Mouse (Mus musculus) CH12.LX (cell line): ENCODE measurements around the gene Ciz1. TPM values are rescaled to one million over a fixed set of nuclear protein-coding genes. Genes with fewer than 3 reads are reported as not detected.

Experiments
- DNase-seq: peaks from one replicate; pipeline ENCODE4 v3.0.0-alpha.2; 2013; ENCODE audit errors: extremely low read depth
- H3K27ac ChIP-seq: 2 replicates; pipeline ENCODE4 v1.5.1; 2012; ENCODE audit warnings: low read depth, mild to moderate bottlenecking, control low read depth, moderate library complexity; ENCODE audit not compliant: insufficient read depth
- H3K27me3 ChIP-seq: replicated peaks from 2 replicates; pipeline ENCODE3; 2012; ENCODE audit warnings: inconsistent platforms
- H3K36me3 ChIP-seq, 2 experiments: replicated peaks in 1 of 2; 2 replicates each; pipeline versions ENCODE3 to v1.6.1; 2012; ENCODE audit warnings: inconsistent platforms in 1 of 2, low read length in 1 of 2, mild to moderate bottlenecking in 1 of 2, mixed read lengths in 1 of 2, moderate library complexity in 1 of 2; ENCODE audit not compliant: control insufficient read depth in 1 of 2, insufficient read depth in 1 of 2
- H3K4me1 ChIP-seq, 2 experiments: 2 replicates each; pipeline ENCODE4 v1.6.1; 2012; ENCODE audit warnings: inconsistent platforms in 1 of 2, moderate library complexity in 1 of 2; ENCODE audit not compliant: insufficient read depth in 2 of 2, control insufficient read depth in 1 of 2
- H3K4me2 ChIP-seq: 2 replicates; pipeline ENCODE4 v1.6.1; 2012; ENCODE audit warnings: low read depth, mild to moderate bottlenecking, control low read depth; ENCODE audit not compliant: poor library complexity, insufficient read depth, severe bottlenecking
- H3K4me3 ChIP-seq, 3 experiments: fragments of 150-350 bp in 1 of 3; sonication (generic) in 1 of 3; replicated peaks in 1 of 3; 2 replicates each; pipeline versions ENCODE3 to v1.5.1; 2011 to 2012; ENCODE audit warnings: low read depth in 2 of 3, low read length in 2 of 3, mild to moderate bottlenecking in 2 of 3, moderate library complexity in 2 of 3, control low read depth in 1 of 3, improper control_type of control experiment in 1 of 3, inconsistent platforms in 1 of 3, mixed read lengths in 1 of 3; ENCODE audit not compliant: poor library complexity in 1 of 3
- H3K79me2 ChIP-seq: replicated peaks from 2 replicates; pipeline ENCODE4 v1.6.1; 2012; ENCODE audit warnings: mild to moderate bottlenecking, moderate library complexity; ENCODE audit not compliant: control insufficient read depth, poor library complexity, insufficient read depth, severe bottlenecking; ENCODE audit errors: extremely low read depth
- H3K9ac ChIP-seq: 2 replicates; pipeline ENCODE4 v1.6.1; 2012; ENCODE audit warnings: low read depth, mild to moderate bottlenecking, control low read depth, moderate library complexity; ENCODE audit not compliant: insufficient read depth
- H3K9me3 ChIP-seq: replicated peaks from 2 replicates; pipeline ENCODE3; 2012; ENCODE audit warnings: low read length, inconsistent platforms, mixed read lengths
- BHLHE40 ChIP-seq: IDR thresholded peaks from 2 replicates; pipeline ENCODE4 v1.6.1; 2011; ENCODE audit warnings: mild to moderate bottlenecking, low read depth, low read length, improper control_type of control experiment
- CHD1 ChIP-seq: IDR thresholded peaks from 2 replicates; pipeline ENCODE4 v1.6.1; 2012; ENCODE audit warnings: low read depth, low read length, improper control_type of control experiment, inconsistent platforms
- ELF1 ChIP-seq: IDR thresholded peaks from 2 replicates; pipeline ENCODE4 v1.6.1; 2014; ENCODE audit warnings: low read depth, mild to moderate bottlenecking, inconsistent platforms, low read length, improper control_type of control experiment
- EP300 ChIP-seq: IDR thresholded peaks from 2 replicates; pipeline ENCODE4 v1.6.1; 2011; ENCODE audit warnings: low read length, improper control_type of control experiment
- ETS1 ChIP-seq: conservative IDR thresholded peaks from 2 replicates; pipeline ENCODE4 v1.6.1; 2012; ENCODE audit warnings: low read depth, mild to moderate bottlenecking, inconsistent platforms, low read length, improper control_type of control experiment, moderate library complexity
- GABPA ChIP-seq: IDR thresholded peaks from 2 replicates; pipeline ENCODE4 v1.6.1; 2012; ENCODE audit warnings: low read depth, low read length, improper control_type of control experiment, inconsistent platforms; ENCODE audit not compliant: insufficient replicate concordance
- HCFC1 ChIP-seq: IDR thresholded peaks from 2 replicates; pipeline ENCODE4 v1.6.1; 2012; ENCODE audit warnings: low read depth, mild to moderate bottlenecking, inconsistent platforms, low read length, improper control_type of control experiment
- JUN ChIP-seq: IDR thresholded peaks from 2 replicates; pipeline ENCODE4 v1.6.1; 2011; ENCODE audit warnings: low read depth, mild to moderate bottlenecking, low read length, improper control_type of control experiment, moderate library complexity; ENCODE audit not compliant: insufficient read depth
- MAFK ChIP-seq: IDR thresholded peaks from 2 replicates; pipeline ENCODE4 v1.6.1; 2011; ENCODE audit warnings: low read length, improper control_type of control experiment; ENCODE audit not compliant: insufficient replicate concordance
- MAX ChIP-seq: IDR thresholded peaks from 2 replicates; pipeline ENCODE4 v1.6.1; 2011; ENCODE audit warnings: low read length, improper control_type of control experiment
- PAX5 ChIP-seq: IDR thresholded peaks from 2 replicates; pipeline ENCODE4 v1.6.1; 2012; ENCODE audit warnings: low read length, inconsistent platforms, mixed read lengths
- POLR2A ChIP-seq: IDR thresholded peaks from 2 replicates; pipeline ENCODE4 v1.6.1; 2011; ENCODE audit warnings: low read depth, mild to moderate bottlenecking, improper control_type of control experiment, low read length
- POLR2AphosphoS2 ChIP-seq: IDR thresholded peaks from 2 replicates; pipeline ENCODE4 v1.6.1; 2011; ENCODE audit warnings: low read depth, low read length, improper control_type of control experiment
- RAD21 ChIP-seq: IDR thresholded peaks from 2 replicates; pipeline ENCODE4 v1.6.1; 2011; ENCODE audit warnings: low read depth, mild to moderate bottlenecking, low read length, improper control_type of control experiment, moderate library complexity
- RCOR1 ChIP-seq: conservative IDR thresholded peaks from 2 replicates; pipeline ENCODE4 v1.6.1; 2012; ENCODE audit warnings: low read depth, mild to moderate bottlenecking, inconsistent platforms, low read length, improper control_type of control experiment
- SIN3A ChIP-seq: IDR thresholded peaks from 2 replicates; pipeline ENCODE4 v1.6.1; 2012; ENCODE audit warnings: low read length, improper control_type of control experiment, inconsistent platforms
- SMC3 ChIP-seq: IDR thresholded peaks from 2 replicates; pipeline ENCODE4 v1.6.1; 2011; ENCODE audit warnings: low read depth, low read length, improper control_type of control experiment
- TBP ChIP-seq: conservative IDR thresholded peaks from 2 replicates; pipeline ENCODE4 v1.6.1; 2011; ENCODE audit warnings: low read depth, low read length, improper control_type of control experiment
- UBTF ChIP-seq: IDR thresholded peaks from 2 replicates; pipeline ENCODE4 v1.6.1; 2012; ENCODE audit warnings: low read depth, mild to moderate bottlenecking, inconsistent platforms, low read length, improper control_type of control experiment, moderate library complexity
- USF1 ChIP-seq: IDR thresholded peaks from 2 replicates; pipeline ENCODE4 v1.6.1; 2014; ENCODE audit warnings: low read depth, mild to moderate bottlenecking, inconsistent platforms, low read length, improper control_type of control experiment
- USF2 ChIP-seq: conservative IDR thresholded peaks from 2 replicates; pipeline ENCODE4 v1.6.1; 2011; ENCODE audit warnings: low read depth, low read length, improper control_type of control experiment
- ZC3H11A ChIP-seq: IDR thresholded peaks from 2 replicates; pipeline ENCODE4 v1.6.1; 2012; ENCODE audit warnings: low read depth, mild to moderate bottlenecking, inconsistent platforms, low read length, improper control_type of control experiment
- dilution Hi-C: fragments of 300-500 bp; cut with MboI; formaldehyde crosslinking; loops from 2 replicates; pipeline ENCODE4 v1.14.3; 2020; ENCODE audit warnings: low sequenced_read_pairs; ENCODE audit not compliant: extremely low pct_unique_long_range_greater_than_20kb, extremely low pct_ligation_motif_present
- in situ Hi-C: fragments of 300-500 bp; cut with MboI; formaldehyde crosslinking; loops from 3 replicates; pipeline ENCODE4 v1.14.3; 2019; ENCODE audit warnings: low sequenced_read_pairs, low pct_ligation_motif_present, low pct_unique_long_range_greater_than_20kb, mixed read lengths
- polyA plus RNA-seq: library from polyadenylated mRNA; unstranded; fragments of >175 nt; gene quantifications from 2 replicates; pipeline ENCODE4 v1.2.1, GENCODE M21; 2012; ENCODE audit warnings: low read depth; ENCODE audit not compliant: insufficient read length
- total RNA-seq, 2 experiments: library from RNA; depleted of rRNA; stranded (reverse); fragments of 300-350 nt in 1 of 2; fragments of >200 nt in 1 of 2; gene quantifications; 2 replicates each; pipeline ENCODE4 v1.2.3; 2012 to 2014

Ciz1 gene
- total and polyA plus RNA-seq, 3 experiments = 8.1 to 47.3 (median 20.4) TPM

- in situ Hi-C loops = no loop called here
- H3K36me3 ChIP-seq = peaks cover 38 to 71% of the 10 kb centered on the region in 2 experiments
Observed at GRCm38 (mm10) chr2:32367315-32367714, 15.2 kb downstream of the Ciz1 start.

GRCm38 (mm10) chr2:32374191-32374590, 22.1 kb downstream of the Ciz1 start:
- no peak overlapping the region for H3K4me3 ChIP-seq
- H3K4me1 ChIP-seq = no peaks in the 10 kb centered on the region
- no peaks in the 10 kb centered on the region for H3K9me3 ChIP-seq
- no peaks in the 10 kb centered on the region for H3K79me2 ChIP-seq
- no peak for TF ChIP-seq RCOR1
- TF ChIP-seq USF2 = no peak
- TF ChIP-seq RAD21 = no peak
- no peak for TF ChIP-seq MAFK
- no peak for TF ChIP-seq SIN3A
- TF ChIP-seq PAX5 = no peak
- TF ChIP-seq TBP = no peak
- TF ChIP-seq POLR2AphosphoS2 = no peak
- no peak for TF ChIP-seq UBTF
- TF ChIP-seq ETS1 = no peak
- no peak for TF ChIP-seq BHLHE40
- no peak for TF ChIP-seq USF1
- no peak for TF ChIP-seq EP300
- no peak for TF ChIP-seq MAX
- no peak for TF ChIP-seq GABPA
- no peak for TF ChIP-seq CHD1
- TF ChIP-seq ZC3H11A = no peak
- no peak for TF ChIP-seq ELF1
- TF ChIP-seq JUN = no peak
- no peak for TF ChIP-seq HCFC1
- H3K27ac ChIP-seq = no peak overlapping the region
- in situ Hi-C loops (no loop called here), dilution Hi-C loops (no loop called here)
- H3K4me2 ChIP-seq = no peak overlapping the region
- H3K27me3 ChIP-seq = no peaks in the 10 kb centered on the region
- peaks cover 83 to 91% of the 10 kb centered on the region in 2 experiments for H3K36me3 ChIP-seq
- no peak overlapping the region for H3K9ac ChIP-seq
- DNase-seq = no peak

More at GRCm38 (mm10) chr2:32367315-32367714, 15.2 kb downstream of the Ciz1 start:
- Histone ChIP-seq H3K4me2 (no peak overlapping the region), H3K9me3 (no peaks in the 10 kb centered on the region), H3K27ac (no peak overlapping the region), H3K4me3 (no peak overlapping the region), H3K4me1 (peaks cover 0 to 9% of the 10 kb centered on the region in 2 experiments; a peak in 2 of 4 replicates), H3K9ac (no peak overlapping the region), H3K79me2 (no peaks in the 10 kb centered on the region), H3K27me3 (no peaks in the 10 kb centered on the region)
- no peak for TF ChIP-seq CHD1
- no peak for TF ChIP-seq SMC3
- TF ChIP-seq PAX5 = no peak
- TF ChIP-seq POLR2A = no peak
- no peak for TF ChIP-seq MAX
- dilution Hi-C loops = no loop called here
- DNase-seq = no peak
